Mouse (Mus musculus): ENCODE data around the gene Lmod3. TPM values are rescaled to one million over a fixed set of nuclear protein-coding genes. Genes with fewer than 3 reads are reported as not detected.
"Not testable (repeated sequence)": the region's sequence is repeated elsewhere in the genome, so short reads cannot be mapped to it uniquely, and the experiment has no call there.

Lmod3 gene
- polyA plus RNA-seq, 1 experiment from 2014 or later = 0.08 TPM

DNA sequence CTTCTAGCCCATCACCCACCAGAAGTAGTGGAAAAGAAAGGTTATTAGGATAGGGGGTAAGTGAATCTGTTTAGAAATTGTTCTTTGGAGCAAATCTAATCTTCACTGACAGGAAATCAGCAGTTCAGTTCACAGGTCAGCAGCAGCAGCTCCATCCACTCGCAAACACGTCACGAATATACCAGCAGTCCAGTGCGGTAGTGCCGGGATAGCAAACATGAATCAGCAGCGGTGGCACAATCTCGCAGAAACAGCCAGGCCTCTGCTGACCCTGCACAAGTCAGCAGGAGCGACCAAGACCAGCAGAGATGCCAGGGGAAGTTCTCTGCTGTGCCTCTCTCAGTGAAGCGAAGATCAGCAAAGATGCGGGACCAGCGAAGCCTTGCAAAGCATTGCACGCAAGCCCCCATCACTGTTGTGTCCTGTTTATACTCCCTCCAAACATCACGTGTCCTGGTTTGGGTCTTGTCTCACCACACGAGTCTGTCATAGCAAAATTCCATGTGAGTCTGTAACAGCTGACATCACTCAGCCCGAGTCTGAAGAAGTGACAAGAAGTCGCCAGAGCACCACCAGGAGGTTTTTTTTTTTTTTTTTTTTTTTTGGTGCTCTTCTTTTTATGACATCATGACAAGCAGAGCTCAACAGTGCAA, 20.6 kb upstream of the Lmod3 start:
- Histone ChIP-seq H3K27me3 (no peaks in the 10 kb centered on the region), H3K4me1 (peaks cover 21% of the 10 kb centered on the region), H3K36me3 (no peaks in the 10 kb centered on the region), H3K4me3 (no peak overlapping the region), H3K4me2 (replicated peaks) (no peak overlapping the region), H3K27ac (replicated peaks) (no peak overlapping the region), H3K9ac (replicated peaks) (no peak overlapping the region), H3K9me3 (no peaks in the 10 kb centered on the region)
- ATAC-seq (replicated peaks) = no peak
- WGBS = 87% methylated on average over 16 of the region's 16 CpGs

DNA sequence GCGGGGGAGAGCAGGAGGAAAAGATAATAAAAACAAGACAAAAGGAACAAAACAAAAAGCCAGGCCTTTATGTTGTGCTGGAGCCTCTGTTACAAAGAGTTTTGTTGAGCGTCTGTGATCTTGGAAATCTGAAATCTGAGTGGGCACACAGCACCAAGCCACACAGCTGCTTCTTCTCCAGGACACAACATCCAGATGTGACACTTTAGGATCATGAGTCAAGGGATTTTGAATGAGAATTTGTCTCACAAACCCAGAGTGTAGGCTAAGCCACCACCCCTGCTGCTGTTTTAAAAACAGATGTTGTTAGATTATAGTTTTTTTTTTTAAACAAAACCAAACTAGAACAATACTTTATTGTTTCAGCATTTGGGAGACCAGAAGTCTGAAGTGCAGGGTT, 19.8 kb upstream of the Lmod3 start:
- H3K9me3 ChIP-seq = no peaks in the 10 kb centered on the region
- H3K36me3 ChIP-seq = no peaks in the 10 kb centered on the region
- 59% methylated on average over 2 of the region's 2 CpGs for whole genome bisulfite sequencing
- ATAC-seq (replicated peaks) = no peak
- no peak overlapping the region for H3K4me2 ChIP-seq (replicated peaks)
- H3K4me3 ChIP-seq = no peak overlapping the region
- H3K9ac ChIP-seq (replicated peaks) = no peak overlapping the region
- peaks cover 15% of the 10 kb centered on the region for H3K4me1 ChIP-seq
- H3K27ac ChIP-seq (replicated peaks) = no peak overlapping the region
- no peaks in the 10 kb centered on the region for H3K27me3 ChIP-seq

- no peaks in the 10 kb centered on the region; the same call in 1 of the 2 replicates for H3K4me1 ChIP-seq
- no peak overlapping the region for H3K4me2 ChIP-seq (replicated peaks)
- H3K4me3 ChIP-seq = no peak overlapping the region
- no peaks in the 10 kb centered on the region for H3K27me3 ChIP-seq
- H3K27ac ChIP-seq (replicated peaks) = no peak overlapping the region
- H3K36me3 ChIP-seq = no peaks in the 10 kb centered on the region
- no peak for ATAC-seq (replicated peaks)
- no peak overlapping the region for H3K9ac ChIP-seq (replicated peaks)
- no peaks in the 10 kb centered on the region for H3K9me3 ChIP-seq
- 51% methylated on average over 11 of the region's 11 CpGs for WGBS
Measured at GRCm38 (mm10) chr6:97269596-97269995, 17.0 kb upstream of the Lmod3 start.

DNA sequence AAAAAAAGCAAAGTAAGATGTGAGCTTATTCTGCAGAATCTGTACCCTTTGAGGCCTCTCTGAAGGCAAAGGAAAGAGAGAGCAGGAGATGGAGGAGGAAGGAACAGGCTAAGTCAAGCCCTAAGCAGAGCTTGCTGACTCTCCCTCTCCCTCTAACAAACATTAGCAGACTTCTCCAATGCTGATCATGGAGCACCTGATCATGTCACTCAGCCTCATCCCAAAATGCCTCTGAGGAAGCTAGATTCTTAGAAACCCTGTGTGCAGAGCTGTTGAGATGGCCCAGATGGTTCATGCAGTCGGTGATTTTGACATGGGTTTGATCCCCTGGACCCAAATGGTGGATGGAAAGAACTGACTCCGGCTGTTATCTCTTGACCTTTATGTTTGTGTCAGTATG, 14.6 kb upstream of the Lmod3 start:
- Histone ChIP-seq H3K9ac (replicated peaks) (no peak overlapping the region), H3K4me1 (no peaks in the 10 kb centered on the region; the same call in 1 of the 2 replicates), H3K27me3 (no peaks in the 10 kb centered on the region), H3K4me3 (no peak overlapping the region), H3K27ac (replicated peaks) (no peak overlapping the region), H3K36me3 (no peaks in the 10 kb centered on the region), H3K4me2 (replicated peaks) (no peak overlapping the region), H3K9me3 (no peaks in the 10 kb centered on the region)
- ATAC-seq (replicated peaks) = no peak
- 90% methylated on average over 2 of the region's 2 CpGs for WGBS

DNA sequence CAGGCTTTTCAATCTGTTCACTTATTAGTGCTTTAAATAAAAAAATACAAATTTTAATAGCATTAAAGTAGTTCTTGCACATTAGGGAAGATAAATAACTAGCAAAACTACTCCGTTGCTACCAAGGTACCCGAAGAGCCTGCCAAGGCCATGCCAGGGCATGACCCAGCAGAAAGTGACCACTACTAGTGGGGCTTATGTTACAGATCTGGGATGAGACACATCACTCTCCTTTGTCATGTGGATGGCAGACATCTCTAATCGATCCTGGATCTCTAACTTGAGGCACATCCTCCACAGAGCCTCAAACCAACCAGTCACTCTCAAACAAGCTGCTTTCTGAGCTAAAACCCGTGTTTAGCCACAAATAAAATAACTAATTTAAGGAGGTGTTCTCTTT, 14.1 kb upstream of the Lmod3 start:
- Histone ChIP-seq H3K9ac (replicated peaks) (no peak overlapping the region), H3K27ac (replicated peaks) (no peak overlapping the region), H3K4me1 (no peaks in the 10 kb centered on the region; the same call in 1 of the 2 replicates), H3K4me3 (no peak overlapping the region), H3K36me3 (no peaks in the 10 kb centered on the region), H3K9me3 (no peaks in the 10 kb centered on the region), H3K27me3 (no peaks in the 10 kb centered on the region), H3K4me2 (replicated peaks) (no peak overlapping the region)
- ATAC-seq (replicated peaks) = no peak
- 93% methylated on average over 4 of the region's 4 CpGs for WGBS

- Histone ChIP-seq H3K4me2 (replicated peaks) (no peak overlapping the region), H3K4me3 (no peak overlapping the region), H3K4me1 (no peaks in the 10 kb centered on the region; the same call in 1 of the 2 replicates), H3K27ac (replicated peaks) (no peak overlapping the region), H3K27me3 (no peaks in the 10 kb centered on the region), H3K36me3 (no peaks in the 10 kb centered on the region), H3K9me3 (no peaks in the 10 kb centered on the region), H3K9ac (replicated peaks) (no peak overlapping the region)
- no peak for ATAC-seq (replicated peaks)
- WGBS = 83% methylated on average over 3 of the region's 3 CpGs
Measured at GRCm38 (mm10) chr6:97265705-97266104, 13.1 kb upstream of the Lmod3 start.

- no peaks in the 10 kb centered on the region for H3K9me3 ChIP-seq
- H3K27ac ChIP-seq (replicated peaks) = no peak overlapping the region
- no peak overlapping the region for H3K4me2 ChIP-seq (replicated peaks)
- no peaks in the 10 kb centered on the region; the same call in 1 of the 2 replicates for H3K4me1 ChIP-seq
- no peak overlapping the region for H3K9ac ChIP-seq (replicated peaks)
- H3K36me3 ChIP-seq = no peaks in the 10 kb centered on the region
- 84% methylated on average over 8 of the region's 8 CpGs for WGBS
- H3K27me3 ChIP-seq = no peaks in the 10 kb centered on the region
- H3K4me3 ChIP-seq = no peak overlapping the region
- no peak for ATAC-seq (replicated peaks)
Measured at GRCm38 (mm10) chr6:97265240-97265639, 12.7 kb upstream of the Lmod3 start.

DNA sequence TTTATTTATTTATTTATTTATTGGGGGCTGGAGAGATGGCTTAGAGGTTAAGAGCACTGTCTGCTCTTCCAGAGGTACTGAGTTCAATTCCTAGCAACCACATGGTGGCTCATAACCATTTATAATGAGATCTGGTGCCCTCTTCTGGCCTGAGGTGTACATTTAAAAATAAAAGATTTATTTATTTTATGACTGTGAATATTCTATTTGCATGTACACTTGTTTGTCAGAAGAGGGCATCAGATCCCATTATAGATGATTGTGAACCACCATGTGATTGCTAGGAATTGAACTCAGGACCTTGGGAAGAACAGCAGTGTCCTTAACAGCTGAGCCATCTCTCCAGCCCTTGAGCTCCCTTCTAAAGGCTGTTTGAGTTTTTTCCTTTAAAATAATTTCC, 11.2 kb upstream of the Lmod3 start:
- not testable (repeated sequence) for H3K4me3 ChIP-seq; ATAC-seq (replicated peaks); H3K4me2 ChIP-seq (replicated peaks); H3K4me1 ChIP-seq; H3K9ac ChIP-seq (replicated peaks); H3K27me3 ChIP-seq; H3K36me3 ChIP-seq; H3K27ac ChIP-seq (replicated peaks); H3K9me3 ChIP-seq

GRCm38 (mm10) chr6:97262229-97262628, 9.7 kb upstream of the Lmod3 start:
- ATAC-seq (replicated peaks) = no peak
- Histone ChIP-seq H3K9me3 (no peaks in the 10 kb centered on the region), H3K27ac (replicated peaks) (no peak overlapping the region), H3K4me3 (no peak overlapping the region), H3K4me1 (no peaks in the 10 kb centered on the region), H3K4me2 (replicated peaks) (no peak overlapping the region), H3K27me3 (no peaks in the 10 kb centered on the region), H3K36me3 (no peaks in the 10 kb centered on the region), H3K9ac (replicated peaks) (no peak overlapping the region)
- 74% methylated on average over 4 of the region's 4 CpGs for WGBS

- H3K27me3 ChIP-seq; H3K27ac ChIP-seq (replicated peaks); H3K4me3 ChIP-seq; H3K9ac ChIP-seq (replicated peaks); H3K4me1 ChIP-seq; ATAC-seq (replicated peaks); H3K36me3 ChIP-seq; H3K9me3 ChIP-seq; H3K4me2 ChIP-seq (replicated peaks): not testable (repeated sequence)
- WGBS = 82% methylated on average over 2 of the region's 2 CpGs
Measured at GRCm38 (mm10) chr6:97259926-97260325, 7.4 kb upstream of the Lmod3 start.

GRCm38 (mm10) chr6:97258489-97258888, 5.9 kb upstream of the Lmod3 start:
- no peak overlapping the region for H3K9ac ChIP-seq (replicated peaks)
- H3K36me3 ChIP-seq = no peaks in the 10 kb centered on the region
- no peak overlapping the region for H3K4me3 ChIP-seq
- H3K9me3 ChIP-seq = no peaks in the 10 kb centered on the region
- ATAC-seq (replicated peaks) = no peak
- H3K4me1 ChIP-seq = no peaks in the 10 kb centered on the region
- WGBS = 97% methylated on average over 1 of the region's 1 CpGs
- H3K27me3 ChIP-seq = no peaks in the 10 kb centered on the region
- no peak overlapping the region for H3K4me2 ChIP-seq (replicated peaks)
- no peak overlapping the region for H3K27ac ChIP-seq (replicated peaks)

DNA sequence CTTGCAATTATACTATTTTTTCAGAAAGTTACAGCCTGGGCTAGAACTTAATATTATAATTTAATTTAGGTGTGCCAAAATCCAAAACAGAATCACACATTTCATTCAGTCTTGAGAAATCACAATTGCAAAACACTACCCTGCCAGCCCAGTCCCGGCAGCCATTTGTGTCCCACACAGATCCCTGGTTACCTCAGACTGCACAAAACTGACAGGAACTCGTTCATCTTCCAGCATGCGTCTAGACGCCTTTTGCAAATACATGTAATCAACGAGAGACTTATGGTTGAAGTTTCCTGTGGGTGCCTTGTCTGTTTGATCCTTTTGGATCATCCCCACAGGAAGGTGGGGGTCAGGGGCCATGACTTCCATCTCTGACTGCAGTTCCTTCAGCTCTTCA, 473 bp downstream of the Lmod3 start:
- H3K27ac ChIP-seq (replicated peaks) = no peak overlapping the region
- no peak overlapping the region for H3K4me2 ChIP-seq (replicated peaks)
- H3K36me3 ChIP-seq = no peaks in the 10 kb centered on the region
- H3K9me3 ChIP-seq = no peaks in the 10 kb centered on the region
- ATAC-seq (replicated peaks) = no peak
- no peak overlapping the region for H3K4me3 ChIP-seq
- H3K27me3 ChIP-seq = no peaks in the 10 kb centered on the region
- no peak overlapping the region for H3K9ac ChIP-seq (replicated peaks)
- 79% methylated on average over 5 of the region's 5 CpGs for WGBS
- no peaks in the 10 kb centered on the region for H3K4me1 ChIP-seq

DNA sequence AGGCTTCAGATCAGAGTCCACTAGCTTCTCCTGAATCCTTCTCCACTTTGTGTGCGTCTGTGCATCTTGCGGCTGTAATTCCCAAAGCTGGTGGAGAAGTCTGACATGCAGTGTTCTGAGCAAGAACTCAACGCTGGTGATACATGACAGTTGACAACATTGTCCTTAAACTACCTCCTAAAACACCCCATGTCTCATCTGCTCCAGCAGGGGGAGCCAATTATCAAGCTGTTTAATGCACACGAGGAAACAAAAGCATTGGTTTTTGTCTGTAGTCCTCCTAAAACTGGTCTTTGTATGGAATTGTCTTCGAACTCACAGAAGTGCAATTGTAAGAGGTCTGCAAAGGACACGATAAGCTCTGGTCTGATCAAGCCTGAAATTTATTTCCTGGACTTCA, 1.6 kb downstream of the Lmod3 start:
- no peak for ATAC-seq (replicated peaks)
- H3K9me3 ChIP-seq = no peaks in the 10 kb centered on the region
- no peaks in the 10 kb centered on the region for H3K36me3 ChIP-seq
- no peaks in the 10 kb centered on the region for H3K27me3 ChIP-seq
- no peaks in the 10 kb centered on the region for H3K4me1 ChIP-seq
- no peak overlapping the region for H3K4me2 ChIP-seq (replicated peaks)
- 43% methylated on average over 6 of the region's 6 CpGs for WGBS
- H3K9ac ChIP-seq (replicated peaks) = no peak overlapping the region
- no peak overlapping the region for H3K27ac ChIP-seq (replicated peaks)
- no peak overlapping the region for H3K4me3 ChIP-seq

All from forebrain, embryonic 15.5 days (tissue).